Mouse (Mus musculus): ENCODE results near the gene Tufm. TPM values are rescaled to one million over a fixed set of nuclear protein-coding genes. Genes with fewer than 3 reads are reported as not detected.

Tufm gene
- polyA plus RNA-seq, 1 experiment from 2014 or later: 126 TPM

DNA sequence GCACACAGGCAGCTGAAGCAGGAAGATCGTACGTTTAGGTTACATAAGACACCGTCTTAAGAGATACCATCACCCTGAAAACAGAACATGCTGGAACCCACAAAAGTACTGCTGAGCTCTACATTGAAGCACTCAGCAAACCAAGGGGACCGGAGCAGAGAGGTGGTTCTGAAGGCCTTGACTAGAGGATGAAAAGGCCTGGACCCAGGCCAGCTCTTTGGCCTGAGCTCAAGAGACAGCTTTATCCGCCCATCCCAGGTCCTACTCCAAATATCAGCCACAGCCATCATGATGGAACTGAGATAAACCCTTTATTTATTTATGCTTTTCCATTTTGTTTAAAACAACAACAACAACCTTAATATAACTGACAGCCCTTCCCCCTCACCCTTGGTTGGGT, 20.5 kb upstream of the Tufm start:
- Histone ChIP-seq H3K4me2 (no peak overlapping the region), H3K4me1 (replicated peaks) (no peaks in the 10 kb centered on the region), H3K27ac (replicated peaks) (no peak overlapping the region), H3K9me3 (no peaks in the 10 kb centered on the region), H3K36me3 (peaks cover 53% of the 10 kb centered on the region), H3K9ac (no peak overlapping the region), H3K27me3 (no peaks in the 10 kb centered on the region), H3K4me3 (no peak overlapping the region)
- no peak for ATAC-seq (ENCODE audit: low FRiP score, low read depth)
- 89% methylated on average over 5 of the region's 5 CpGs for WGBS

DNA sequence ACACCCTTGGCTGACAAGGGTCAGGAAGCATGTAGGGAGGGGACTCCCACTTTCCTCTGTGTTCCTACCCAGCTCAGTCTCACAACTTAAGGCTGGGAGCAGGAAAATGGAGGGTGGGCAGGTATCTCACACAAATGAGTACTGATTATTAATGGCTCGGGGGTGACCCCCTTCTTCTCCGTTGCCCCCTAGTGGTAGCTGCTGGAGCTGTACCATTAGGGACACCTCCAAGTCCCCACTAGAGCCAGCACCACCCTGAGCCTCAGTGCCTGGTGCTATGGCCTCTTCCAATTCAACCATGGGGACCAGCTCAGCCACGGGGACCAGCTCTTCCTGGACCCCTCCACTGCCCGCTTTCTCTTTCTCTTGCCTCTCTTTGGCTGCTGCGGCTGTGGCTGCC, 19.9 kb upstream of the Tufm start:
- WGBS: 76% methylated on average over 5 of the region's 5 CpGs
- peaks cover 58% of the 10 kb centered on the region for H3K36me3 ChIP-seq

GRCm38 (mm10) chr7:126467834-126468627, 19.1 kb upstream of the Tufm start:
- WGBS: 92% methylated on average over 18 of the region's 18 CpGs
- Histone ChIP-seq H3K4me1 (replicated peaks) (peaks cover 5% of the 10 kb centered on the region; the same call in 1 of the 2 replicates), H3K4me3 (no peak overlapping the region), H3K9ac (no peak overlapping the region), H3K36me3 (peaks cover 59% of the 10 kb centered on the region), H3K9me3 (no peaks in the 10 kb centered on the region), H3K27me3 (no peaks in the 10 kb centered on the region), H3K27ac (replicated peaks) (no peak overlapping the region), H3K4me2 (no peak overlapping the region)
- no peak for ATAC-seq (ENCODE audit: low FRiP score, low read depth)

More for the DNA sequence above, 19.9 kb upstream of the Tufm start:
- Histone ChIP-seq H3K27me3 (no peaks in the 10 kb centered on the region), H3K9ac (no peak overlapping the region), H3K4me1 (replicated peaks) (no peaks in the 10 kb centered on the region), H3K27ac (replicated peaks) (no peak overlapping the region), H3K4me3 (no peak overlapping the region), H3K9me3 (no peaks in the 10 kb centered on the region), H3K4me2 (no peak overlapping the region)
- ATAC-seq (ENCODE audit: low FRiP score, low read depth): no peak

- H3K9me3 ChIP-seq: no peaks in the 10 kb centered on the region
- H3K4me1 ChIP-seq (replicated peaks): peaks cover 18% of the 10 kb centered on the region
- H3K9ac ChIP-seq: no peak overlapping the region
- no peak overlapping the region for H3K27ac ChIP-seq (replicated peaks)
- peaks cover 59% of the 10 kb centered on the region for H3K36me3 ChIP-seq
- ATAC-seq (ENCODE audit: low FRiP score, low read depth): no peak
- no peaks in the 10 kb centered on the region for H3K27me3 ChIP-seq
- 93% methylated on average over 6 of the region's 6 CpGs for WGBS
- no peak overlapping the region for H3K4me2 ChIP-seq
- H3K4me3 ChIP-seq: no peak overlapping the region
These were observed 17.1 kb upstream of the Tufm start for GRCm38 (mm10) chr7:126470077-126470476.

DNA sequence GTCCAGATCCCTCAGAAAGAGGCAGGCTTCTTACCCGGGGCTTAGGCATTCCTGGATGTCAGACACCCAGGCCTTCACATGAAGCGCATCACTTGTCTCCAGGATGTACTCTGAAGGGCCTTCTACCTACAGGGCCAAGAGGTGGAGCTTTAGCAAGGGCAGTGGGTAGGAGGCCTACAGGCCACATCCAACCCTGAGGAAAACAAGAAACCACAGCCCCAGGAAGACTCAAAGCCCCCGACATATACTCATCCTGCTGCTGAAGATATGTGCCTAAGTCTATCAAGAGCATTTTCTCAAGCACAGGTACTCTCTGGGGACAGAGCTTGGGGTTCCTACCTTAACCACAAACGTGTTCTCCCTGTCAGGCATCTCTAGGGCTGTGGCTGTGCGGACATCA, 15.8 kb upstream of the Tufm start:
- H3K9me3 ChIP-seq: no peaks in the 10 kb centered on the region
- H3K36me3 ChIP-seq: peaks cover 57% of the 10 kb centered on the region
- H3K27me3 ChIP-seq: no peaks in the 10 kb centered on the region
- peaks cover 29% of the 10 kb centered on the region for H3K4me1 ChIP-seq (replicated peaks)
- WGBS: 93% methylated on average over 5 of the region's 5 CpGs
- no peak overlapping the region for H3K4me2 ChIP-seq
- no peak for ATAC-seq (ENCODE audit: low FRiP score, low read depth)
- no peak overlapping the region for H3K9ac ChIP-seq
- H3K4me3 ChIP-seq: no peak overlapping the region
- no peak overlapping the region for H3K27ac ChIP-seq (replicated peaks)

DNA sequence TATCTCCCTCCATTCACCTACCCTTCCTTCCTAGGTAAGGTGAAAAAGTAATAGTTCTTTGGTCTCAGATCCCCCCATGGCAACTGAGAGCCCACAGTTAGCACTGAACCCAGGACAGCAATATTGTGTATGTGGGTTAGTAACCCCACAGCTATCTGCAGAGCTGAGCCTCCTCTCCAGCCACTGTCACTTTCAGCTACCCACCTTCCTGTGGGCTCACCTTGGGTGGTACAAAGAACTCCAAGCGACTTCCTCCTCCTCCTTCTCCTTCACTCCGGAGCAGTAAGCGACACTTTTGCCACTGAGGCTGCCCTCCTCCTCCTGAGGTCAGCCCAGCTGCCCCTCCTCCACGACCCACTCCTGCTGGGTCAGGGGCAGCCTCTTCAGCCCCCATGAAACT, 15.3 kb upstream of the Tufm start:
- WGBS: 83% methylated on average over 4 of the region's 4 CpGs
- Histone ChIP-seq H3K4me3 (no peak overlapping the region), H3K9me3 (no peaks in the 10 kb centered on the region), H3K27me3 (no peaks in the 10 kb centered on the region), H3K4me2 (no peak overlapping the region), H3K9ac (no peak overlapping the region), H3K36me3 (peaks cover 52% of the 10 kb centered on the region), H3K27ac (replicated peaks) (no peak overlapping the region), H3K4me1 (replicated peaks) (peaks cover 29% of the 10 kb centered on the region)
- no peak for ATAC-seq (ENCODE audit: low FRiP score, low read depth)

- ATAC-seq (ENCODE audit: low FRiP score, low read depth): no peak
- Histone ChIP-seq H3K27me3 (no peaks in the 10 kb centered on the region), H3K4me2 (no peak overlapping the region), H3K4me3 (no peak overlapping the region), H3K9ac (no peak overlapping the region), H3K9me3 (no peaks in the 10 kb centered on the region), H3K27ac (replicated peaks) (no peak overlapping the region), H3K36me3 (peaks cover 48% of the 10 kb centered on the region), H3K4me1 (replicated peaks) (peaks cover 29% of the 10 kb centered on the region)
- 89% methylated on average over 13 of the region's 13 CpGs for WGBS
These were observed 14.9 kb upstream of the Tufm start for GRCm38 (mm10) chr7:126472306-126472705.

GRCm38 (mm10) chr7:126472713-126473112, 14.4 kb upstream of the Tufm start:
- peaks cover 44% of the 10 kb centered on the region for H3K36me3 ChIP-seq
- no peak overlapping the region for H3K9ac ChIP-seq
- H3K4me1 ChIP-seq (replicated peaks): peaks cover 29% of the 10 kb centered on the region
- ATAC-seq (ENCODE audit: low FRiP score, low read depth): no peak
- H3K9me3 ChIP-seq: no peaks in the 10 kb centered on the region
- no peak overlapping the region for H3K4me2 ChIP-seq
- WGBS: 92% methylated on average over 16 of the region's 16 CpGs
- H3K27ac ChIP-seq (replicated peaks): no peak overlapping the region
- H3K27me3 ChIP-seq: no peaks in the 10 kb centered on the region
- H3K4me3 ChIP-seq: no peak overlapping the region

GRCm38 (mm10) chr7:126473470-126474086, 13.6 kb upstream of the Tufm start:
- Histone ChIP-seq H3K9me3 (no peaks in the 10 kb centered on the region), H3K36me3 (peaks cover 35% of the 10 kb centered on the region), H3K4me2 (peak overlapping the region; percentile 91), H3K9ac (peak overlapping the region; percentile 96; the same call in 1 of the 2 replicates), H3K4me1 (replicated peaks) (peaks cover 29% of the 10 kb centered on the region), H3K27ac (replicated peaks) (no peak overlapping the region), H3K4me3 (peak overlapping the region; percentile 89), H3K27me3 (no peaks in the 10 kb centered on the region)
- no peak for ATAC-seq (ENCODE audit: low FRiP score, low read depth)
- WGBS: 85% methylated on average over 9 of the region's 9 CpGs

DNA sequence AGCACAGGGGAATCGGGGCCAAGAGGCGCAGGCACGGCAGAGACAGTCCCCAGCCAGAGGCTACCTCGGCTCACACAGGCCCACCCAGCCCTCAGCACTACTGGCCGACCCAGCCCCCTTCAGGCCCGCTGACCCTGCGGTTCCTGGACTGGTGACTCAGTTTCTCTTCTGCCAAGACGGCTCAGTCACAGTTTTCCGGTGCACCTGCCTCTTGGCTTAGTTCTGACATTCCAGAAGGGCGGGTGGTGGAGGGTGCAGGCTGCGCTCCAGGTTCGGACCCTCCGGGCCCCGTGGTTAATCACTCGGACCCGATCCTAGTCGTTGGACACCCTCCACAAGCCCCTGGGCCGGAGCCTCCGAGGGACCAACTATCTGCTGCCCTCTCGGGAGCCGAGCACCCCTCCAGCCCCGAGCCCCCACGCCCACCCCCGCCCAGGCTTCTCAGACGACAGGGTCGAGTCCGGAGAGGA, 12.6 kb upstream of the Tufm start:
- no peaks in the 10 kb centered on the region for H3K9me3 ChIP-seq
- H3K27ac ChIP-seq (replicated peaks): peak overlapping the region; percentile 97
- peak overlapping the region; percentile 91 for H3K4me2 ChIP-seq
- H3K9ac ChIP-seq: peak overlapping the region; percentile 96
- 2% methylated on average over 24 of the region's 27 CpGs for WGBS
- ATAC-seq (ENCODE audit: low FRiP score, low read depth): peak; percentile 63
- peaks cover 29% of the 10 kb centered on the region for H3K4me1 ChIP-seq (replicated peaks)
- peaks cover 26% of the 10 kb centered on the region for H3K36me3 ChIP-seq
- no peaks in the 10 kb centered on the region for H3K27me3 ChIP-seq
- H3K4me3 ChIP-seq: peak overlapping the region; percentile 89

- WGBS: under 1% methylated on average over 53 of the region's 53 CpGs
- peak; percentile 93 for ATAC-seq (ENCODE audit: low FRiP score, low read depth)
- Histone ChIP-seq H3K27ac (replicated peaks) (peak within 1 kb of the TSS; percentile 97), H3K4me3 (peak within 1 kb of the TSS; percentile 89), H3K4me2 (peak within 1 kb of the TSS; percentile 91), H3K4me1 (replicated peaks) (peaks cover 29% of the 10 kb centered on the region), H3K9ac (peak within 1 kb of the TSS; percentile 96), H3K9me3 (no peaks in the 10 kb centered on the region), H3K27me3 (no peaks in the 10 kb centered on the region), H3K36me3 (peaks cover 20% of the 10 kb centered on the region)
These were observed 12.1 kb upstream of the Tufm start, which contains the start of gene Sh2b1 for GRCm38 (mm10) chr7:126474993-126475581. Gene Sh2b1, minus strand, starts transcription at chr7:126475424.

GRCm38 (mm10) chr7:126481699-126482098, 5.5 kb upstream of the Tufm start:
- Histone ChIP-seq H3K36me3 (no peaks in the 10 kb centered on the region), H3K9me3 (no peaks in the 10 kb centered on the region), H3K4me3 (no peak overlapping the region), H3K27me3 (no peaks in the 10 kb centered on the region), H3K9ac (no peak overlapping the region), H3K27ac (replicated peaks) (no peak overlapping the region), H3K4me1 (replicated peaks) (peaks cover 8% of the 10 kb centered on the region; the same call in 1 of the 2 replicates), H3K4me2 (no peak overlapping the region)
- WGBS: 26% methylated on average over 5 of the region's 5 CpGs
- no peak for ATAC-seq (ENCODE audit: low FRiP score, low read depth)

Data from hindbrain, embryonic 15.5 days (tissue).